Mouse (Mus musculus): ENCODE measurements around the gene Myo9b.
A peak's percentile ranks its signal among the peaks of the same experiment; 100 is the strongest.

Myo9b gene

GRCm38 (mm10) chr8:71367529-71368176, 95.1 kb downstream of the Myo9b start:
- no peak for DNase-seq (ENCODE audit: low spot score)

- DNase-seq (ENCODE audit: low spot score), result no peak
These were observed 95.9 kb downstream of the Myo9b start for GRCm38 (mm10) chr8:71368366-71368765.

GRCm38 (mm10) chr8:71369040-71369718, 96.7 kb downstream of the Myo9b start:
- DNase-seq (ENCODE audit: low spot score), result no peak

GRCm38 (mm10) chr8:71370711-71371235, 98.3 kb downstream of the Myo9b start:
- DNase-seq (ENCODE audit: low spot score), result no peak

GRCm38 (mm10) chr8:71371236-71371848, 98.8 kb downstream of the Myo9b start, which contains the start of gene Ocel1:
Gene Ocel1, plus strand, starts transcription at chr8:71371298.
- peak; percentile 98 for DNase-seq (ENCODE audit: low spot score)

GRCm38 (mm10) chr8:71372427-71372826, 99.9 kb downstream of the Myo9b start:
- DNase-seq (ENCODE audit: low spot score), result no peak

GRCm38 (mm10) chr8:71373000-71373399, 100.5 kb downstream of the Myo9b start:
- DNase-seq (ENCODE audit: low spot score), result no peak

- DNase-seq (ENCODE audit: low spot score), result no peak
These were observed 102.2 kb downstream of the Myo9b start for GRCm38 (mm10) chr8:71374616-71375206.

- peak; percentile 77 for DNase-seq (ENCODE audit: low spot score)
These were observed 103.3 kb downstream of the Myo9b start for GRCm38 (mm10) chr8:71375581-71376422.

- DNase-seq (ENCODE audit: low spot score), result no peak
These were observed 104.0 kb downstream of the Myo9b start for GRCm38 (mm10) chr8:71376423-71377030.

- no peak for DNase-seq (ENCODE audit: low spot score)
These were observed 106.5 kb downstream of the Myo9b start for GRCm38 (mm10) chr8:71379008-71379407.

GRCm38 (mm10) chr8:71379512-71380075, 107.1 kb downstream of the Myo9b start:
- DNase-seq (ENCODE audit: low spot score), result no peak

GRCm38 (mm10) chr8:71380178-71381171, 108.0 kb downstream of the Myo9b start:
- no peak for DNase-seq (ENCODE audit: low spot score)

GRCm38 (mm10) chr8:71381421-71381970, 109.0 kb downstream of the Myo9b start, which contains the start of gene Nr2f6:
Gene Nr2f6, minus strand, starts transcription at chr8:71381960.
- peak; percentile 87 for DNase-seq (ENCODE audit: low spot score)

- DNase-seq (ENCODE audit: low spot score), result peak; percentile 89
These were observed 109.8 kb downstream of the Myo9b start for GRCm38 (mm10) chr8:71381971-71382961.

- no peak for DNase-seq (ENCODE audit: low spot score)
These were observed 110.9 kb downstream of the Myo9b start for GRCm38 (mm10) chr8:71383396-71383795.

- DNase-seq (ENCODE audit: low spot score), result no peak
These were observed 111.3 kb downstream of the Myo9b start for GRCm38 (mm10) chr8:71383860-71384259.

Measured in urinary bladder, postnatal 14 days (tissue).